Mouse (Mus musculus): Measurements from ENCODE around the gene Acod1. TPM values are rescaled to one million over a fixed set of nuclear protein-coding genes. Genes with fewer than 3 reads are reported as not detected.

Acod1 gene
- polyA plus RNA-seq (2014; fragmentation: Nextera tagmentation; extraction: Ambion mirVana): not detected in 2 replicates

DNA sequence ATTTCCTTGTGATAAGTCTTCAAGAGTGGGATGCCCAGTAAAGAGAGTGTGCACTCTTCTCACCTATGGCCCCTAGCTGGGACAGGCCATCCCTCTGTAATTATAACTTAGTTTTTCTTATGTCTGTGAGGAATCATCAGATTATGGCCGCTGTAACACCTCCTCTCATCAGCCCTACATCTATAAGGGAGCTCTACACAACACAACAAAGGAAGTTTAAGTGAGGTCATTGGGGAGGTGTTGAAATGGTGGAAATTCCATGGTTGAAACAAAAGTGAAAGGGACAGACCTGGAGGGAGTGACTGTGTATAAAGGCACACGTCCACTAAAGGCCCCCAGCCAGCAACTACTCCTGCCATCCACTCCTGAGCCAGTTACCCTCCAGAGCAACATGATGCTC lies at the start of gene Acod1:
Gene Acod1 (plus strand): TSS at position 301 of the 400 bp plus-strand sequence.
- no peaks in the 10 kb centered on the region for H3K27me3 ChIP-seq (ENCODE audit: control insufficient read depth, insufficient read depth, low read length)
- no peaks in the 10 kb centered on the region for H3K9me3 ChIP-seq (ENCODE audit: control insufficient read depth, low read length)
- DNase-seq (ENCODE audit: low spot score, missing footprints) (no peak), ATAC-seq (ENCODE audit: low FRiP score) (no peak)
- H3K36me3 ChIP-seq (ENCODE audit: control insufficient read depth, insufficient read depth, low read length): no peaks in the 10 kb centered on the region
- no peak within 1 kb of the TSS for H3K4me2 ChIP-seq
- 86% methylated on average over 2 of the region's 2 CpGs for WGBS
- no peak within 1 kb of the TSS for H3K27ac ChIP-seq (ENCODE audit: low read depth, low read length)
- H3K4me1 ChIP-seq (ENCODE audit: control insufficient read depth, insufficient read depth, low read length): peaks cover 2% of the 10 kb centered on the region; the same call in 1 of the 2 replicates
- no peak within 1 kb of the TSS for H3K9ac ChIP-seq (ENCODE audit: low read length)
- H3K4me3 ChIP-seq (ENCODE audit: low read depth, low read length): no peak within 1 kb of the TSS

DNA sequence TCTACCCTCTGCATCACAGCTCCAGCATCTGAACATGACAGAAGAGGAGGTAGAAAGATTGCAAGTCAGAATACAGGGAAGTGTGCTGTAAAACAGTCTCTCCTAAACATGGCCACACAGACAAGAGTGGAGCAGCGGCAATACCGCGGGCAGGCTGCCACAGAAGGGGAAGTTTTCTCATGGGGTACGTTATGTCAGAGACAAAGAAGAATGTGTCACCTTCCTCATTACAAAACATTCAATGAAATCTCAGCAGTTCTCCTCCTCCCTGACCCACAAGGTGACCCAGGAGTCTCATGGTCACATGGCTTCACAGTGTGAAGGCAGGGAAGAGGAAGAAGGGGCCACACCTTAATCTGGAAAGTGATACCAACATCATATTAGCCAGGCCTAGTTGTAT lies 39.0 kb upstream of the Acod1 start:
- no peaks in the 10 kb centered on the region for H3K4me1 ChIP-seq (ENCODE audit: control insufficient read depth, insufficient read depth, low read length)
- no peak overlapping the region for H3K9ac ChIP-seq (ENCODE audit: low read length)
- H3K36me3 ChIP-seq (ENCODE audit: control insufficient read depth, insufficient read depth, low read length): no peaks in the 10 kb centered on the region
- H3K27me3 ChIP-seq (ENCODE audit: control insufficient read depth, insufficient read depth, low read length): no peaks in the 10 kb centered on the region
- no peak overlapping the region for H3K27ac ChIP-seq (ENCODE audit: low read depth, low read length)
- H3K4me3 ChIP-seq (ENCODE audit: low read depth, low read length): no peak overlapping the region
- ATAC-seq (ENCODE audit: low FRiP score) (no peak), DNase-seq (ENCODE audit: low spot score, missing footprints) (no peak)
- no peaks in the 10 kb centered on the region for H3K9me3 ChIP-seq (ENCODE audit: control insufficient read depth, low read length)
- no peak overlapping the region for H3K4me2 ChIP-seq
- WGBS: 89% methylated on average over 4 of the region's 4 CpGs

DNA sequence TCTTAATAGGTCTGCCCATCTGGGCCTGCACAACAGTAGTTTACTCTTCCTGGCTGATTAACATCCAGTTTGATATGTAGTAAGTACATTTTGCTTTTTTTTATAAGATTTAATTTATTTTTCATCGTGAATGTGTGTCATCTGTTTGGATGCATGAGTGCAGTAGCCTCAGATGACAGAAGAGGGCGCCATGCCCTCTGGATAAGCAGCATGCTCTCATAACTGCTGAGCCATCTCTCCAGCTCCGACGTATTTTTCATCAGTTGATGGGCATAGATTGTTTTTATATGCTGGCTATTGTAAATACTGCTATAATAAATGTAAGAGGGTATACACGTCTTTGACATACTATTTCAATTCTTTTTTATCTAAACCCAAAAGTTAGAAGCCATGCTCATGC lies 35.0 kb upstream of the Acod1 start:
- no peak overlapping the region for H3K4me2 ChIP-seq
- no peak overlapping the region for H3K4me3 ChIP-seq (ENCODE audit: low read depth, low read length)
- no peaks in the 10 kb centered on the region for H3K27me3 ChIP-seq (ENCODE audit: control insufficient read depth, insufficient read depth, low read length)
- H3K4me1 ChIP-seq (ENCODE audit: control insufficient read depth, insufficient read depth, low read length): no peaks in the 10 kb centered on the region
- 34% methylated on average over 5 of the region's 5 CpGs for WGBS
- H3K9me3 ChIP-seq (ENCODE audit: control insufficient read depth, low read length): no peaks in the 10 kb centered on the region
- H3K27ac ChIP-seq (ENCODE audit: low read depth, low read length): no peak overlapping the region
- no peaks in the 10 kb centered on the region for H3K36me3 ChIP-seq (ENCODE audit: control insufficient read depth, insufficient read depth, low read length)
- ATAC-seq (ENCODE audit: low FRiP score) (0 out of 2 replicates have a peak, but pooled peaks have one; percentile 14), DNase-seq (ENCODE audit: low spot score, missing footprints) (no peak)
- no peak overlapping the region for H3K9ac ChIP-seq (ENCODE audit: low read length)

DNA sequence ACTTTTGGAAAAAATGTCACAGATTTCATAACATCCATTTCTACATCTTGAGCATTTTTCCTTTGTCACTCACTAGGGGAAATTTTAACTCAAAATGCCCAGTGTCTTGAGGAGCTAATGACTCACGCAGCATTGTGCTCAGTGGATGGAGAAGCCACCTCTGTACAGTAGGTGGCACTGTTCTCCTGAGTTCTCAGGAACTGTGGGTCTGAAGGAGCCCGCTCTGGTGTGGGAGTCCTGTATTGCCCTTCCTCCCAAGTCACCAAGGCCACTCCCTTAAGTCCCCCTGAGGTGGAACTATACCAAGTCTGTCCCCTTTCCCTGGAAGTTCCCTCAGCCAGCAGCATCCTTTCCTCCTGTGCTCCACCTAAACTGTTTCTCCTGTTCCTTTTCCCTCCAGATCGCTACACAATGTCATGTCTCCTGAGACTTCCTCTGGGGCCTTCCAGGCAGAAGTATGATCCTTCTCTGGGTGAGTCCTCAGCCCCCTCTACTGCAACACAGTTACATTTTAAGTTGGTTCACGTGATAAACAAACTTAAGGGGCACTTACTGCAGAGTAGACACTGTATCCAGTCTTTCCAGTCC lies 34.1 kb upstream of the Acod1 start:
- no peaks in the 10 kb centered on the region for H3K9me3 ChIP-seq (ENCODE audit: control insufficient read depth, low read length)
- no peak overlapping the region for H3K9ac ChIP-seq (ENCODE audit: low read length)
- no peak overlapping the region for H3K27ac ChIP-seq (ENCODE audit: low read depth, low read length)
- no peak overlapping the region for H3K4me3 ChIP-seq (ENCODE audit: low read depth, low read length)
- DNase-seq (ENCODE audit: low spot score, missing footprints) (peak; percentile 92), ATAC-seq (ENCODE audit: low FRiP score) (peak; percentile 89)
- H3K36me3 ChIP-seq (ENCODE audit: control insufficient read depth, insufficient read depth, low read length): no peaks in the 10 kb centered on the region
- H3K27me3 ChIP-seq (ENCODE audit: control insufficient read depth, insufficient read depth, low read length): no peaks in the 10 kb centered on the region
- no peak overlapping the region for H3K4me2 ChIP-seq
- no peaks in the 10 kb centered on the region for H3K4me1 ChIP-seq (ENCODE audit: control insufficient read depth, insufficient read depth, low read length)
- WGBS: 30% methylated on average over 4 of the region's 4 CpGs

DNA sequence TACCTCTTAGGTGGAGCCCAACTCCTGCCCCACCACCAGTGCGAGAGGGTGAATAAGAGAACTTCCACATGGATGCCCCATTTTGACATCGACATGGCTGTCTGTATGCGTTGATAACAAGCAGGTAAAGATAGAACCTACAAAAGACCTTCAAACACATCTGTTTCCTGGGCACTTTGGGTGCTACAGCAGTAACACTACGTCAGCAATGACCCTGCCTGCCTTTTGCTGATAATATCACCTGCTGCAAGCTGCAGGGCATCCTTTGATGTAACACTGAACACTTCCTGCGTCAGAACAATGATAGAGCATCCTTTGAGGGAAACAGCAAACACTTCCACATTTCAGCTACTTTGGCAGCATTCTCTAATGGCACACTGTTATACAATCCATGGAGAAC lies 29.8 kb upstream of the Acod1 start:
- Histone ChIP-seq H3K4me1 (ENCODE audit: control insufficient read depth, insufficient read depth, low read length) (no peaks in the 10 kb centered on the region), H3K4me3 (ENCODE audit: low read depth, low read length) (no peak overlapping the region), H3K27ac (ENCODE audit: low read depth, low read length) (no peak overlapping the region), H3K27me3 (ENCODE audit: control insufficient read depth, insufficient read depth, low read length) (no peaks in the 10 kb centered on the region), H3K9me3 (ENCODE audit: control insufficient read depth, low read length) (no peaks in the 10 kb centered on the region), H3K4me2 (no peak overlapping the region), H3K36me3 (ENCODE audit: control insufficient read depth, insufficient read depth, low read length) (no peaks in the 10 kb centered on the region), H3K9ac (ENCODE audit: low read length) (no peak overlapping the region)
- ATAC-seq (ENCODE audit: low FRiP score) (no peak), DNase-seq (ENCODE audit: low spot score, missing footprints) (no peak)
- WGBS: 81% methylated on average over 5 of the region's 5 CpGs

DNA sequence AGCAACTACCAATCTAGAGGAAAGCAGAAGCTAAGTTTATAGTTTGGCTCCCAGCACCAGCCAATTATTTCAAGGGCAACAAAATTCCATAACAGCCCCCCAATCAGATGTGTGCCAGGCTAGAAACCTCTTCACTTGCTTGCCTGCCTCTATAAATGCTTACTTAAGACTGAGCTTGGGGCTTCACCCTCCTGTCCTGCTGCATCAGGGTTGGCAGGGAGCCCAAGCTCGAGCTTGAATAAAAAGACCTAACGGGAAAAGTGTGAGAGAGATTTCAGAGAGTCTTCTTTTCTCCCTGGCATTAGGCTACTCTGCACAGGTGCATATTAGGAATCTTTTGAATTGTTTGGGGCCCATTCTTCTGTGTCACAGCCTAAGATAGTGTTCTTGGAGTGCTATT lies 26.7 kb upstream of the Acod1 start:
- Histone ChIP-seq H3K9ac (ENCODE audit: low read length) (no peak overlapping the region), H3K4me3 (ENCODE audit: low read depth, low read length) (no peak overlapping the region), H3K4me1 (ENCODE audit: control insufficient read depth, insufficient read depth, low read length) (no peaks in the 10 kb centered on the region), H3K9me3 (ENCODE audit: control insufficient read depth, low read length) (no peaks in the 10 kb centered on the region), H3K27ac (ENCODE audit: low read depth, low read length) (no peak overlapping the region), H3K36me3 (ENCODE audit: control insufficient read depth, insufficient read depth, low read length) (no peaks in the 10 kb centered on the region), H3K27me3 (ENCODE audit: control insufficient read depth, insufficient read depth, low read length) (no peaks in the 10 kb centered on the region), H3K4me2 (no peak overlapping the region)
- no peak for ATAC-seq (ENCODE audit: low FRiP score)
- WGBS: 66% methylated on average over 2 of the region's 2 CpGs
- DNase-seq (ENCODE audit: low spot score, missing footprints): no peak

DNA sequence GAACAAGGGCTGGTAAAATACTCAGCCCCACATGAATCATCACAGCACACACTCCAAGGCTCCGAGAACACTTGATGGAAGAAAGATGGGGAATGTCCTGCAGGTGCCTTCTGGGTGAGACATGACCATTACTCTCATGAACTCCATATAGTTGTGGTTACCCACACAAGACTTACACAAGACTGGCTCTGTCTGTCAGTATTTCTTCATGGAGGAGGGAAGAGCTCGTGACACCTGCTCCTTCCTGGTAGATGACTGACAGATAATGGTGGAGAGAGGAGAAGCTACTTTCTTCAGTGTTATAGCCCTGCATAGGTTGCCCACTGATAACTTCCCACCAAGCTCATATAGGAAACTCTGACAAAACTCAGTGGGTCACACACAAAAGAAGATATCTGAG lies 17.6 kb upstream of the Acod1 start:
- H3K4me3 ChIP-seq (ENCODE audit: low read depth, low read length): no peak overlapping the region
- no peaks in the 10 kb centered on the region for H3K9me3 ChIP-seq (ENCODE audit: control insufficient read depth, low read length)
- H3K4me2 ChIP-seq: no peak overlapping the region
- H3K9ac ChIP-seq (ENCODE audit: low read length): no peak overlapping the region
- no peak for DNase-seq (ENCODE audit: low spot score, missing footprints)
- H3K27me3 ChIP-seq (ENCODE audit: control insufficient read depth, insufficient read depth, low read length): no peaks in the 10 kb centered on the region
- H3K27ac ChIP-seq (ENCODE audit: low read depth, low read length): no peak overlapping the region
- H3K4me1 ChIP-seq (ENCODE audit: control insufficient read depth, insufficient read depth, low read length): no peaks in the 10 kb centered on the region
- ATAC-seq (ENCODE audit: low FRiP score): no peak
- 80% methylated on average over 2 of the region's 2 CpGs for WGBS
- no peaks in the 10 kb centered on the region for H3K36me3 ChIP-seq (ENCODE audit: control insufficient read depth, insufficient read depth, low read length)

DNA sequence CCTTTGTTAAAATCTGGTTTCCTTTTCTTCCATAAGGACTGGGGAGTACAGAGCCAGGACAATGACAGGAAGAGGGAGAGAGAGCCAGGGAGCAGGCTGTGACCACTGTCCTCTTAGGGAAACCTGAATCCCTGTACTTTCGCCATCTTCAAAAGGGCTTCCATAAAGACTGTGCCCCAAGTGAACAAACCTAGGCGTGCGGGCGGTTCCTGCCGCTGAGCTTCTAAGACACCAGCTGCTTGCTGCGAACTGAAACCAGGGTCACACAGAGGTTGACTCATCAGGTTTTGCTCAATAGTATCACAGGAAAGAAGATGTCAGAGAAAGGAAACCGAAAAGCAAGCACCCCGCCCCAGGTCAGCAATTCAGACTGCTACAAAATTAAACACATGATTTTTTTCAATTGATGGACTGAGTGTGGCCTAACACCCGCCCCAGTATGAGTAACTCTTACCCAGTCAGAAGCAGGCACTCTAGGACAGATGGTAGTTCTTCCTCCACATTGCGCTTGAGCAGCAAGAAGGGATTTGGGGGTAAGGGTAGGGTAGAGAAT lies 13.4 kb upstream of the Acod1 start:
- no peak overlapping the region for H3K27ac ChIP-seq (ENCODE audit: low read depth, low read length)
- WGBS: 85% methylated on average over 10 of the region's 10 CpGs
- no peak for ATAC-seq (ENCODE audit: low FRiP score)
- no peak overlapping the region for H3K4me3 ChIP-seq (ENCODE audit: low read depth, low read length)
- no peaks in the 10 kb centered on the region for H3K9me3 ChIP-seq (ENCODE audit: control insufficient read depth, low read length)
- H3K36me3 ChIP-seq (ENCODE audit: control insufficient read depth, insufficient read depth, low read length): no peaks in the 10 kb centered on the region
- DNase-seq (ENCODE audit: low spot score, missing footprints): no peak
- H3K4me1 ChIP-seq (ENCODE audit: control insufficient read depth, insufficient read depth, low read length): no peaks in the 10 kb centered on the region
- H3K27me3 ChIP-seq (ENCODE audit: control insufficient read depth, insufficient read depth, low read length): no peaks in the 10 kb centered on the region
- H3K9ac ChIP-seq (ENCODE audit: low read length): no peak overlapping the region
- H3K4me2 ChIP-seq: no peak overlapping the region

DNA sequence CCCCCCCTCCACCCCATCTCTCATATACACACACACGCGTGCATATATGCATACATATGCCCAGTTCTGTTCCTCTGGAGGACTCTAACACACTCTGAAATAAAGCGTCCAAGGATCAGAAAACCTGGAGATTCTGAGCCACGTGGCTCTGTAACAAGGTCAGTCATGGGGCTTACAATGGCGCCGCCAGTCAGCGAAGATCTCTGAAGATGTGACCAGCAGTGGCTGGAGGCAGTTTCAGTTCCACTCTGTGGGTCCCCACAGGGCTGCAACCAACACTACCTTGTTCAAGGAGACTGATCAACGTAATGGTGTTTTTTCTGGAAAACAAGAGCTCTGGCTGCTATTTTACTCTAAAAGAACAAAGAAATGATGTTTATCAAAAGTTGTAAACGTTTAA lies 12.7 kb upstream of the Acod1 start:
- ATAC-seq (ENCODE audit: low FRiP score) (no peak), DNase-seq (ENCODE audit: low spot score, missing footprints) (no peak)
- Histone ChIP-seq H3K4me2 (no peak overlapping the region), H3K27ac (ENCODE audit: low read depth, low read length) (no peak overlapping the region), H3K36me3 (ENCODE audit: control insufficient read depth, insufficient read depth, low read length) (no peaks in the 10 kb centered on the region), H3K4me1 (ENCODE audit: control insufficient read depth, insufficient read depth, low read length) (no peaks in the 10 kb centered on the region), H3K9me3 (ENCODE audit: control insufficient read depth, low read length) (no peaks in the 10 kb centered on the region), H3K9ac (ENCODE audit: low read length) (no peak overlapping the region), H3K27me3 (ENCODE audit: control insufficient read depth, insufficient read depth, low read length) (no peaks in the 10 kb centered on the region), H3K4me3 (ENCODE audit: low read depth, low read length) (no peak overlapping the region)
- WGBS: 90% methylated on average over 9 of the region's 9 CpGs
